Mouse (Mus musculus): ENCODE results near the gene Hist1h3d. TPM values are rescaled to one million over a fixed set of nuclear protein-coding genes. Genes with fewer than 3 reads are reported as not detected.

Hist1h3d gene
- 1.9 and 2.4 TPM in 2 replicates for polyA plus RNA-seq (2015; fragmentation: Nextera tagmentation; extraction: Ambion mirVana)

DNA sequence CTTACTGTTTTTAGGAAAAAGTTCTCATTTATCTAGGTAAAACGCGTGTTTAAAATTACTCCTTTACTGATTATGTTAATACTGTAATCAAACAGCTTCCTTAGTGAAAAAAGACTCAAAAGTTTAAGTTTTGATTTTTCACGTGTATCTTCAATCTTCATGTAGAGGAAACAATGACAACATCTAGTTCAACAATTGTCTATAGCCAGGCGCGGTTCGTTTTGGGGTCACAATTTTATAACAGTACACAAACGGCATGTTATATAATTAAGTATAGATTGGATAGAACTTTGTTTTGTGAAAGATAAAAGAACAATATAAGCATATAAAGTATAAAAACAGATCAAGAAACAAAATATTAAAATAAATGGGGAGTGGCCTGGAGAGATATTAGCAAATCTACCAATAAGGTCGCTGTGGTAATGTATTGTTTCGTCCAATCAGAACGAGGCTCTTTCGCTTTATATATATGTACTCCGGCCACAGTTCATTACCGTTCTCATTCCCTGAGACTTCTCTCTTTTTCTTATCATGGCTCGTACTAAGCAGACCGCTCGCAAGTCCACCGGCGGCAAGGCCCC, at the start of gene Hist1h3d:
Gene Hist1h3d, plus strand, starts transcription at position 493 of the 581 bp plus-strand sequence.

DNA sequence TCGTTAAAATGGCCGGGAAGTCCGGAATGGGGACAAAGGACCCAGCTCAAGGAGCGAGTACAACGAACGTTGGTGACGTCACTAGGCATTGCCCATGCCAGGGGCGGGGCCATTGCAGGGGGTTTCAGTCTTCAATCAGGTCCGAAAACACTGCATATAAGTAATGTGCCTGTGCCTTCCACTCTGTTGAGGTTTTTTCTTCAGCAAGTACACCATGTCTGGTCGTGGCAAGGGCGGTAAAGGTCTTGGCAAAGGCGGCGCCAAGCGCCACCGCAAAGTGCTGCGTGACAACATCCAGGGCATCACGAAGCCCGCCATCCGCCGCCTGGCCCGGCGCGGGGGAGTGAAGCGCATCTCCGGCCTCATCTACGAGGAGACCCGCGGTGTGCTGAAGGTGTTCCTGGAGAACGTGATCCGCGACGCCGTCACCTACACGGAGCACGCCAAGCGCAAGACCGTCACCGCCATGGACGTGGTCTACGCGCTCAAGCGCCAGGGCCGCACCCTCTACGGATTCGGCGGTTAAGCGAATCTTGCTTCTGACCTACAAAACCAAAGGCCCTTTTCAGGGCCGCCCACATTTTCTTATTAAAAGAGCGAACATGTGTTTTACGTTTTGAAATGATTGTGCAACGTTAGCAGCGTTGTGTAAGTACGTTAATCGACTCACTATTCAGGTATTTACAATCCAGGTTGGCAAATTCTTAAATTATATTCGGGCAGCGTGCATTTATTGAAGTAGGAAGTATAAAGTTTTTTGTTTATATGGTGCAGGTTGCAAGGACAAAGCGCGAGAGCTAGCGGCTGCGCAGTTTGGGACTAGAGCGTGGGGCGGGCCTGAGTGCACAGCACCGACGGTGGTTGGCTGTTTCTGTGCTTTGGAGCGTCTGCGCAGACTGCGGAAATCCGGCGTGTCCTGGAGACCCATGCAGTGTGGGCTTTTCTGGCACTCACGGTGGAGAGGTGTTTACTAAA, 44.4 kb upstream of the Hist1h3d start, which contains the start of gene Hist1h4h:
Gene Hist1h4h, plus strand, starts transcription at position 150 of the 975 bp plus-strand sequence.

DNA sequence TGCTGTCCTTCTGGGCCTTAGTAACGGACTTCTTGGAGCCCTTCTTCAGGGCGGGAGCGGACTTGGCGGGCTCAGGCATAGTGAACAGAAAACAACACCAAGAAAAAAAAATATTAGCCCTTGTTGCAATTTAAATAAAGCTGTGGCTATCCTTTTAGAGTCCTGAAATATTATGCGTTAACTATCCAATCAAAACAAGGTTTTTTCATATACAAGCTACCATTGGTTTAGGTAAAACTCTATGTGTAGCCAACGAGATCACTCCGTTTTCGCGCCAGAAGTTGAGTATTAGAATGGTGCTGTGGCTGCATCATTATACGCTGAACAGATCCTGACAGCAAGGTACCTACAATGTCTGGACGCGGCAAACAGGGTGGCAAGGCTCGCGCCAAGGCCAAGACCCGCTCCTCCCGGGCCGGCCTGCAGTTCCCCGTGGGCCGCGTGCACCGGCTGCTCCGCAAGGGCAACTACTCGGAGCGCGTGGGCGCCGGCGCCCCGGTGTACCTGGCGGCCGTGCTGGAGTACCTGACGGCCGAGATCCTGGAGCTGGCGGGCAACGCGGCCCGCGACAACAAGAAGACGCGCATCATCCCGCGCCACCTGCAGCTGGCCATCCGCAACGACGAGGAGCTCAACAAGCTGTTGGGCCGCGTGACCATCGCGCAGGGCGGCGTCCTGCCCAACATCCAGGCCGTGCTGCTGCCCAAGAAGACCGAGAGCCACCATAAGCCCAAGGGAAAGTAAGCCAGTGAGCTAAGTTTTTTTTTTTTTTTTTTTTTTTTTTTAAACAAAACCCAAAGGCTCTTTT, 41.8 kb upstream of the Hist1h3d start, which contains the start of gene Hist1h2af:
Gene Hist1h2af, plus strand, starts transcription at position 347 of the 808 bp plus-strand sequence.

DNA sequence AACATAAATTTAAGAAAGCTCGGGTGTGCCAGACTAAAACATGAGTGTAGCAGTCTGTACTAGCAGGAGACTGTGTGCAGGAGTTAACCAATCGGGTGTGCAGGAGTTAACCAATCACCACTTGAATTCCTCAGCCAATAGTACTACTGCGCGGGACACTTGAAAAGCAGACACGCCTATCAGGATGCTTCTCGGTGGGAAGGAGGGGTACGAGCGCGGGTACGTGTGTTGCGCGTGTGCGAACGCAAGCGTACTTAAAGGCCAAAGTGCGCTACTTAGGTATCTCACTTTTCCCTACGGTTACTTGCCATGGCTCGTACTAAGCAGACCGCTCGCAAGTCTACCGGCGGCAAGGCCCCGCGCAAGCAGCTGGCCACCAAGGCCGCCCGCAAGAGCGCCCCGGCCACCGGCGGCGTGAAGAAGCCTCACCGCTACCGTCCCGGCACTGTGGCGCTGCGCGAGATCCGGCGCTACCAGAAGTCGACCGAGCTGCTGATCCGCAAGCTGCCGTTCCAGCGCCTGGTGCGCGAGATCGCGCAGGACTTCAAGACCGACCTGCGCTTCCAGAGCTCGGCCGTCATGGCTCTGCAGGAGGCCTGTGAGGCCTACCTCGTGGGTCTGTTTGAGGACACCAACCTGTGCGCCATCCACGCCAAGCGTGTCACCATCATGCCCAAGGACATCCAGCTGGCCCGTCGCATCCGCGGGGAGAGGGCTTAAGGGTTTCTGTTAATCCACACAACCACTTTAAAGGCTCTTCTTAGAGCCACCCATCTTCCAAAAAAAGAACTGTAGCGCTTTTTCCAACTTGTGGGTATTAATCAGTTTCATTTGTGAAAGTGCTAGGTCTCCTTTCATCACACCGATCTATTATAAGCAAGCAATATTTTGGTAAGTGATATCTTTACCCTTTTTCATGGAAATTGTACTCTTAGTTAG, 40.2 kb upstream of the Hist1h3d start, which contains the start of gene Hist1h3g:
Gene Hist1h3g, plus strand, starts transcription at position 286 of the 939 bp plus-strand sequence.

DNA sequence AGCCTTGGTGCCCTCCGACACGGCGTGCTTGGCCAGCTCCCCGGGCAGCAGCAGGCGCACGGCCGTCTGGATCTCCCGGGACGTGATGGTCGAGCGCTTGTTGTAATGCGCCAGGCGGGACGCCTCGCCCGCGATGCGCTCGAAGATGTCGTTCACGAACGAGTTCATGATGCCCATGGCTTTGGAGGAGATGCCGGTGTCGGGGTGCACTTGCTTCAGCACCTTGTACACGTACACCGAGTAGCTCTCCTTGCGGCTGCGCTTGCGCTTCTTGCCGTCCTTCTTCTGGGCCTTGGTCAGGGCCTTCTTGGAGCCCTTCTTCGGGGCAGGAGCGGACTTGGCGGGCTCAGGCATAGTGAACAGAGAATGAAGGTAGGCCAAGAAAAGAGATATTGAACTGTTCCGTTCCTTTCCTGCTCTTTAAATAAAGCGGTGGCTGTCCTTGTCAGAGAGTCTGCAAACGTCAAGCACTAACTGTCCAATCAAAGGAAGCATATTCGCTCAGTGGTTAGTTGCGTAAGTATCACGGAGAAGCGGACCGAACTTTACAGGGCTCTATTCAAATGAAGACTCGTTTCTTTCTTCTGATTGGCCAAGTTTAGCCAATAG, 32.5 kb upstream of the Hist1h3d start, which contains the start of gene Hist1h2bh:
Gene Hist1h2bh, minus strand, starts transcription at position 394 of the 609 bp plus-strand sequence.

DNA sequence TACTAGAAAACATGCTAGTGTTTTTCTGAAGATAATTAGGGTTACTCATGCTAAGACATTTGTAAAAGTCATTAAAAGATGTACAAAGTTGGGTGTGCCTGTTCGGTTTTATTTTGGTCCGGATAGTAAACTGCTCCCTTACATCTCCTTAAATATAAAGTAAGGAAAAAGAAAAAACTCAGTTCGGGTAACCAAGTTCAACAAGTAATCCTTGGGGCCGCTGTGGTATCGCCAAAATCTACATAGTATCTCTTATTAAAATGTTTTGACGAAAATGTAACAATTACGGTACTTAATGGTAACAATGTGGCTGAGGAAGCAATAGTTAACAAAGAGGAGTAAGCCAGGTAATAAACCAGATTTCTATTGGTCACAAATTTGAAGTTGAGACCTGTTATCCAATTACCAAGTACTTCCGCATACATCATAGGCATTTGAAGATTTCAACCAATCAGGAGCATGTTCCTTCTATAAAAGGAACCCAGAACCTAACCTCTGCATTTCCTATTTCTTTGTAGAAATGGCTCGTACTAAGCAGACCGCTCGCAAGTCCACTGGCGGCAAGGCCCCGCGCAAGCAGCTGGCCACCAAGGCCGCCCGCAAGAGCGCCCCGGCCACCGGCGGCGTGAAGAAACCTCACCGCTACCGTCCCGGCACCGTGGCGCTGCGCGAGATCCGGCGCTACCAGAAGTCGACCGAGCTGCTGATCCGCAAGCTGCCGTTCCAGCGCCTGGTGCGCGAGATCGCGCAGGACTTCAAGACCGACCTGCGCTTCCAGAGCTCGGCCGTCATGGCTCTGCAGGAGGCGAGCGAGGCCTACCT, 31.4 kb upstream of the Hist1h3d start, which contains the start of gene Hist1h3f:
Gene Hist1h3f, plus strand, starts transcription at position 88 of the 822 bp plus-strand sequence.

DNA sequence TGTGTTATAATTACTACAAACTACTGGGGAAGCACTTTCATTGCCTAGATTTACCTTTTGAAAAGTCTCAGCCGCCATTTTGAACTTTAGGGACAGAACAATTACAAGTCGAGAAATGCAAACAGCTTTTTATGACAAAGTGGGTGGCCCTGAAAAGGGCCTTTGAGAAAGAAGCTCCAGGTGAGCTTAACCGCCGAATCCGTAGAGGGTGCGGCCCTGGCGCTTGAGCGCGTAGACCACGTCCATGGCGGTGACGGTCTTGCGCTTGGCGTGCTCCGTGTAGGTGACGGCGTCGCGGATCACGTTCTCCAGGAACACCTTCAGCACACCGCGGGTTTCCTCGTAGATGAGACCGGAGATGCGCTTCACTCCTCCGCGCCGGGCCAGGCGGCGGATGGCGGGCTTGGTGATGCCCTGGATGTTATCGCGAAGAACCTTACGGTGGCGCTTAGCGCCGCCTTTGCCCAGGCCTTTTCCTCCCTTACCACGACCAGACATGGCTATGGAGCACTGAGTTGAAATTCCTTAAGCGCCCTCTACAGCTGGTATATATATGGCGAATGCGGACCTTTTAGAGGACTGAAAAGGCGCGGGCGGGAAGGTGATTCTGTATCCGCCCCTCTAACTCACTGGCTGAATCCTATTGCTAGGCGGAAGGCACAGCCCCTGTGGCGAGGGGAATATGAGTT, 24.3 kb upstream of the Hist1h3d start, which contains the start of gene Hist1h4f:
Gene Hist1h4f, minus strand, starts transcription at position 503 of the 689 bp plus-strand sequence.

DNA sequence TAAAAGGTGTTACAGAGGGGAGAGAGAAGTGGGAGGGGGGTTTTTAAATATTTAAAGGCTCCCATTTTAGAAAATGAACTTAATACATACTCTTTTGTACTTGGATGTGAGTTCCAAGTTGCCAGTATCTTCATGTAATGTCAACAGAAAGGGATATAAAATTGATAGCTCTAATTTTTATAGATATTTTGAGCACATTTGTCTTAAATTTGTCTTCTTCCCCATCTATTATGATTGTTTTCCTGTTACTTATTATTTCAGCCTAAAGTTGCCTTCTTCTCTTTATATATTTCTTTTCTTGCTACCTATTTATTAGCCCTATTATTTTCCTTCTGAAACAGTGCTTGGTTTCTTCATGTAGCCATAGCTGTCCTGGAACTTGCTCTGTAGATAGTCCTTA, 22.6 kb upstream of the Hist1h3d start, which contains the start of gene Hist1h1d:
Gene Hist1h1d, plus strand, starts transcription at position 301 of the 400 bp plus-strand sequence.

DNA sequence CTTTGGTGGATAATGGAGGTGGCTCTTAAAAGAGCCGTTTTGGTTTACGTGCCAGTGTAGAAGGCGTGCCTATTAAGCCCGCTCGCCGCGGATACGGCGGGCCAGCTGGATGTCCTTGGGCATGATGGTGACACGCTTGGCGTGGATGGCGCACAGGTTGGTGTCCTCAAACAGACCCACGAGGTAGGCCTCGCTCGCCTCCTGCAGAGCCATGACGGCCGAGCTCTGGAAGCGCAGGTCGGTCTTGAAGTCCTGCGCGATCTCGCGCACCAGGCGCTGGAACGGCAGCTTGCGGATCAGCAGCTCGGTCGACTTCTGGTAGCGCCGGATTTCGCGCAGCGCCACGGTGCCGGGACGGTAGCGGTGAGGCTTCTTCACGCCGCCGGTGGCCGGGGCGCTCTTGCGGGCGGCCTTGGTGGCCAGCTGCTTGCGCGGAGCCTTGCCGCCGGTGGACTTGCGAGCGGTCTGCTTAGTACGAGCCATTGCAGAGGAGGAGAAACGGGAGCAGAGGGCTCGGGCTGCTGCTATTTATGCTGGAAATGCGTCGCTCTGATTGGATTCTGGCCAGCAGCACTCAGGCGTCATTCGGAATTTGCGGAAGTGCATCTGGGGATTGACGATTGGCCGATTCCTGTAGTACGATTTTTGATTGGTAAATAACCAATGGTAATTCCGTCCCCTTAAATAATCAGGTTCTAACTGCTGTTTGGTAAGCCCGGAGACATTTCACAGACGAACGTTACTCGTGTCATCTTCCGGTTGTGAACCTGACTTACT, 13.5 kb upstream of the Hist1h3d start, which contains the start of gene Hist1h3e:
Gene Hist1h3e, minus strand, starts transcription at position 487 of the 777 bp plus-strand sequence.

DNA sequence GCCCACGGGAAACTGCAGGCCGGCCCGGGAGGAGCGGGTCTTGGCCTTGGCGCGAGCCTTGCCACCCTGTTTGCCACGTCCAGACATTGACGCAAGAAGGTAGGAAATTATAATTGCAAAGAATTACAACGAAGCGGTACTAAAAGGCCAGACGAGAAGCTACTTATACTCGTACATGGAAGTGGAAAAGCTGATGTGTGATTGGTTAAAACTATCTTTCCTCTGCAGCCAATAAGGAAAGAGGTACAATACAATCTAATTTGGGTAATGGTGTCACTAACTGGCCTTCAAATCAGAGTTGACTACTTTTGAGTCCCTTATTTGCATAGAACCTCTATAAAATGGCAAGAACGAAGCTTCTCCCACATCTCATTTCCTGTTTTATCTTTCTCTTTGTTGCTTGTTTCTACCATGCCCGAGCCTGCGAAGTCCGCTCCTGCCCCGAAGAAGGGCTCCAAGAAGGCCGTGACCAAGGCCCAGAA, 4.5 kb upstream of the Hist1h3d start, which contains the start of the genes Hist1h2ae and Hist1h2bg:
Gene Hist1h2ae, minus strand, starts transcription at position 199 of the 482 bp plus-strand sequence.
Gene Hist1h2bg, plus strand, starts transcription at position 375 of the 482 bp plus-strand sequence.

DNA sequence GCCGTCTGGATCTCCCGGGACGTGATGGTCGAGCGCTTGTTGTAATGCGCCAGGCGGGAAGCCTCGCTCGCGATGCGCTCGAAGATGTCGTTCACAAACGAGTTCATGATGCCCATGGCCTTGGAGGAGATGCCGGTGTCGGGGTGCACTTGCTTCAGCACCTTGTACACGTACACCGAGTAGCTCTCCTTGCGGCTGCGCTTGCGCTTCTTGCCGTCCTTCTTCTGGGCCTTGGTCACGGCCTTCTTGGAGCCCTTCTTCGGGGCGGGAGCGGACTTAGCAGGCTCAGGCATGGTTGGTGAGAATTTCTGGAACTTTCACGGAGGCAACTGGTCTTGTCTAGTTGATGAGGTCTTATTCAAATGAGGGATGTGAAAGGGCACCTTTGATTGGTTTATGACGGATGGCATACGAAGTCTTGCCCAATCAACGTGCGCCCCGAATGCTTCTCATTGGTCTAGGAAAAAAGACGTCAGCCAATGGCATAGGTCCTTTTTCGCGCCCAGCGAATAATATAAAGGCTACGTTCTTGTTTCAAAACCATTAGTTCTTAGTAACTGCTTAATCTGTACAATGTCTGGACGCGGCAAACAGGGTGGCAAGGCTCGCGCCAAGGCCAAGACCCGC, 1.6 kb upstream of the Hist1h3d start, which contains the start of the genes Hist1h2bf and Hist1h2ad:
Gene Hist1h2bf, minus strand, starts transcription at position 299 of the 627 bp plus-strand sequence.
Gene Hist1h2ad, plus strand, starts transcription at position 484 of the 627 bp plus-strand sequence.

DNA sequence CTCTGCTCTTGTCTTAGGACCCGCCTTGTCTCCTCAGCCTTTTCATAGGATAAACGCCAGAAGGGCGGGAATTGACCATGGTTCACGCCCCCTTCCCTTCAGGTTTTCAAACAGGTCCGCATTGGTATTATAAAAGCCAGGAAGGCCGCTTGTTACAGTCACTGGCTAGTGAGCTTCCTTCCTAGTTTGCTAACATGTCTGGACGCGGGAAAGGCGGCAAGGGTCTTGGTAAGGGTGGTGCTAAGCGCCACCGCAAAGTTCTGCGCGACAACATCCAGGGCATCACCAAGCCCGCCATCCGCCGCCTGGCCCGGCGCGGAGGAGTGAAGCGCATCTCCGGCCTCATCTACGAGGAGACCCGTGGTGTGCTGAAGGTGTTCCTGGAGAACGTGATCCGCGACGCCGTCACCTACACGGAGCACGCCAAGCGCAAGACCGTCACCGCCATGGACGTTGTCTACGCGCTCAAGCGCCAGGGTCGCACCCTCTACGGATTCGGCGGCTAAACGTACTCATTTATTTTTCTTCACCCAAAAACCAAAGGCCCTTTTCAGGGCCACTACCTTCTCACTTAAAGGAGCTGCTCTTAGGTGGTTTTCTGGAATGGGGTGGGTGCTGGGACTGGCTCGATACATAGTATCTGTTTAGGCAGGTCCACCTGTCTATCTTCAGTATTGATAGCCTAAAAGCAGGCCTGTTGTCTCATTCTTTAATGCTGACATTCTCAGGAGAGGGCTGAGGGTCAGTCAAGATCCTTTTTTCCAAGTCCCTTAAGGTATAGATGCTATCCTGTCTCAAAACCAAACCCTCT, 6.0 kb downstream of the Hist1h3d start, which contains the start of gene Hist1h4d:
Gene Hist1h4d, plus strand, starts transcription at position 191 of the 811 bp plus-strand sequence.

DNA sequence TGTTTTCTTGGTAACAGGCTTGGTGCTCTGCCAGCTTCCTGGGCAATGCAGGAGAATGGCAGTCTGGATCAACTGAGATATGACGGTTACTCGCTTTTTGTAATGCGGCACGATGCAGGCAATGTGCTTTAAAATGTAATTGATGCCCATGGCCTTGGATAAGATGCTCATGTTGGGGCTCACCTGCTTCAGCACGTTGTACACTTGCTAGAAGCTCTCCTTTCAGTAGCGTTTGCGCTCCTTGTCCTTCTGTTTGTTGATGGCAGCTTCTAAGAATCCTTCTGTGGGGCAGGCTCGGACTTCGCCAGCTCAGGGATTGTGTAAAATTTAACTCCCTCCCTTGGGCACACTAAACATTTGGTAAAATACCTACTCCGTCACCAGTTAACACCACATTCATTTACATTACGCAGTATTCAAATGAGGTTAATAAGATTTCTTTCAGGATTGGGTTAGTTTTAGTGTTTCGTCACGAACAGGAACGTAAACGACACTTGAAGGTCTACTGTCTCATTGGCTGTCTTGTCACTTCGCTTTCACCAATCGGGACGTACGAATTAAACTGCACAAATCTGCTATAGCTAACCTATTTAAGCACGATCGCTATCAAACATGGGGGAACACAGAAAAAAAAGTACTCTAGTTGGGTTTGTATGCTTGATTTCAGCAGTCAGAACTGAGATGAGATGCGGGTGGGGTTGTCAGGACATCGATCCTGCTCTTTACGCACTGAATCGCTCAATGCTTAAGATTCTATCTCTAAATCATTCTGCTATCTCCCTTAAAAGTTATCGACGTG, 45.4 kb downstream of the Hist1h3d start, which contains the start of gene Hist1h2be:
Gene Hist1h2be, minus strand, starts transcription at position 392 of the 799 bp plus-strand sequence.

DNA sequence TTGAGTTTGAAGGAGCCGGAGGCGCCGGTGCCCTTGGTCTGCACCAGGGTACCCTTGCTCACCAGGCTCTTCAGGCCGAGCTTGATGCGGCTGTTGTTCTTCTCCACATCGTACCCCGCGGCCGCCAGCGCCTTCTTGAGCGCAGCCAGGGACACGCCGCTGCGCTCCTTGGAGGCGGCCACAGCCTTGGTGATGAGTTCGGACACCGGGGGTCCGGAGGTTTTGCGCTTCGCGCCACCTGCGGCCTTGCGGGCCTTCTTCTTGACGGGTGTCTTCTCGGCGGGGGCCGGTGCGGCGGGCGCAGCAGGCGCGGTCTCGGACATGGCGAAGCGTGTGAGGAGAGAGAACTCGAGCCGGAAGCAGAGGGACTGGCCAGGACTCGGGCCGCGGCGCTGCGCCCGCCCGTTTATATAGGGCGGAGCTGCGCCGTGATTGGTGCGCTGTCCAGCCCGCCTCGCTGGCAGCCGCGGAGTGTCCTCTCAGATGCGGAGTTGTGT, 46.7 kb downstream of the Hist1h3d start, which contains the start of gene Hist1h1e:
Gene Hist1h1e, minus strand, starts transcription at position 384 of the 497 bp plus-strand sequence.

Measured in adrenal gland, postnatal 0 days (tissue).